ENCODE assay signal across 8 mouse cellular contexts in genomic region chr14:56667969-56668802, GRCm38 (mm10). TPM values are rescaled to one million over a fixed set of nuclear protein-coding genes. Genes with fewer than 3 reads are reported as not detected.
DNase-seq lines count a peak whose midpoint lies in the region; ATAC-seq and TF ChIP-seq lines count a peak whose summit lies in the region.

TSS of gene Mphosph8 (plus strand) at chr14:56668248.

- WGBS in heart, embryonic 12.5 days = under 1% methylated on average over 70 of the region's 70 CpGs
- under 1% methylated on average over 70 of the region's 70 CpGs for WGBS in kidney, postnatal 0 days
- WGBS in liver, embryonic 11.5 days = under 1% methylated on average over 70 of the region's 70 CpGs
- under 1% methylated on average over 70 of the region's 70 CpGs for WGBS in stomach, embryonic 14.5 days

- peak within 1 kb of the TSS; percentile 96 for H3K4me3 ChIP-seq in heart, embryonic 12.5 days
- H3K4me3 ChIP-seq in kidney, postnatal 0 days (replicated peaks; ENCODE audit: low read depth, low read length) = peak within 1 kb of the TSS; percentile 90
- H3K4me3 ChIP-seq in liver, embryonic 11.5 days (ENCODE audit: low read depth, low read length) = peak within 1 kb of the TSS; percentile 94
- H3K4me3 ChIP-seq in stomach, embryonic 14.5 days (ENCODE audit: low read depth, low read length) = peak within 1 kb of the TSS; percentile 68

- ATAC-seq in erythroid progenitor cell, adult 5-6 weeks (replicated peaks; ENCODE audit: low FRiP score, poor library complexity, severe bottlenecking) = peak; percentile 99
- peak; percentile 100 for ATAC-seq in heart, embryonic 12.5 days (ENCODE audit: insufficient number of reproducible peaks, low FRiP score)
- ATAC-seq in kidney, postnatal 0 days (replicated peaks; ENCODE audit: low FRiP score, low read depth) = peak; percentile 100
- ATAC-seq in liver, embryonic 11.5 days (replicated peaks; ENCODE audit: low FRiP score) = peak; percentile 99
- peak; percentile 100 for ATAC-seq in stomach, embryonic 14.5 days (ENCODE audit: insufficient number of reproducible peaks, insufficient read depth, low FRiP score, low read depth)

- no peaks in the 10 kb centered on the region for H3K27me3 ChIP-seq in heart, embryonic 12.5 days (replicated peaks)
- no peaks in the 10 kb centered on the region for H3K27me3 ChIP-seq in kidney, postnatal 0 days (ENCODE audit: insufficient read depth, low read length)
- H3K27me3 ChIP-seq in liver, embryonic 11.5 days (replicated peaks; ENCODE audit: control insufficient read depth, insufficient read depth, low read length) = no peaks in the 10 kb centered on the region
- no peaks in the 10 kb centered on the region for H3K27me3 ChIP-seq in stomach, embryonic 14.5 days (ENCODE audit: control insufficient read depth, insufficient read depth, low read length)

- H3K36me3 ChIP-seq in heart, embryonic 12.5 days = peaks cover 10% of the 10 kb centered on the region
- peaks cover 9% of the 10 kb centered on the region for H3K36me3 ChIP-seq in kidney, postnatal 0 days (ENCODE audit: insufficient read depth, low read length)
- H3K36me3 ChIP-seq in liver, embryonic 11.5 days (ENCODE audit: control insufficient read depth, insufficient read depth, low read length) = 0 out of 2 replicates have a peak, but pooled peaks cover 5% of the 10 kb centered on the region
- peaks cover 10% of the 10 kb centered on the region for H3K36me3 ChIP-seq in stomach, embryonic 14.5 days (ENCODE audit: control insufficient read depth, insufficient read depth, low read length)

- no peaks in the 10 kb centered on the region for H3K9me3 ChIP-seq in heart, embryonic 12.5 days (replicated peaks)
- H3K9me3 ChIP-seq in kidney, postnatal 0 days (replicated peaks; ENCODE audit: low read length) = no peaks in the 10 kb centered on the region
- H3K9me3 ChIP-seq in liver, embryonic 11.5 days (ENCODE audit: control insufficient read depth, low read length) = no peaks in the 10 kb centered on the region
- H3K9me3 ChIP-seq in stomach, embryonic 14.5 days (ENCODE audit: control insufficient read depth, low read depth, low read length) = no peaks in the 10 kb centered on the region

- H3K9ac ChIP-seq in heart, embryonic 12.5 days = peak within 1 kb of the TSS; percentile 89
- peak within 1 kb of the TSS; percentile 80 for H3K9ac ChIP-seq in kidney, postnatal 0 days (ENCODE audit: low read depth, low read length)
- H3K9ac ChIP-seq in liver, embryonic 11.5 days (ENCODE audit: low read depth, low read length) = peak within 1 kb of the TSS; percentile 93
- H3K9ac ChIP-seq in stomach, embryonic 14.5 days (replicated peaks; ENCODE audit: low read depth, low read length) = peak within 1 kb of the TSS; percentile 66

- peaks cover 22% of the 10 kb centered on the region for H3K4me1 ChIP-seq in heart, embryonic 12.5 days (replicated peaks)
- peaks cover 14% of the 10 kb centered on the region for H3K4me1 ChIP-seq in kidney, postnatal 0 days (replicated peaks; ENCODE audit: insufficient read depth, low read length)
- H3K4me1 ChIP-seq in liver, embryonic 11.5 days (replicated peaks; ENCODE audit: control insufficient read depth, insufficient read depth, low read length) = peaks cover 9% of the 10 kb centered on the region
- peaks cover 8% of the 10 kb centered on the region; the same call in 1 of the 2 replicates for H3K4me1 ChIP-seq in stomach, embryonic 14.5 days (ENCODE audit: control insufficient read depth, insufficient read depth, low read length)

- no peak for TF ChIP-seq CTCF in kidney, postnatal 0 days (IDR thresholded peaks at IDR 0.05; ENCODE audit: low read depth)

- H3K4me2 ChIP-seq in heart, embryonic 12.5 days = peak within 1 kb of the TSS; percentile 94
- peak within 1 kb of the TSS; percentile 82 for H3K4me2 ChIP-seq in kidney, postnatal 0 days (ENCODE audit: low read length)
- H3K4me2 ChIP-seq in liver, embryonic 11.5 days = peak within 1 kb of the TSS; percentile 93
- peak within 1 kb of the TSS; percentile 55 for H3K4me2 ChIP-seq in stomach, embryonic 14.5 days (replicated peaks; ENCODE audit: low read depth, low read length)

- H3K27ac ChIP-seq in heart, embryonic 12.5 days (ENCODE audit: poor library complexity, severe bottlenecking) = peak within 1 kb of the TSS; percentile 96
- H3K27ac ChIP-seq in kidney, postnatal 0 days = peak within 1 kb of the TSS; percentile 96
- H3K27ac ChIP-seq in liver, embryonic 11.5 days (ENCODE audit: low read depth, low read length) = peak within 1 kb of the TSS; percentile 66
- peak within 1 kb of the TSS; percentile 88 for H3K27ac ChIP-seq in stomach, embryonic 14.5 days (ENCODE audit: low read length)

- DNase-seq in CD4-positive helper T cell, adult 2 months (ENCODE audit: low read depth, low spot score) = peak; percentile 99
- peak; percentile 98 for DNase-seq in brain, embryonic 18.5 days (ENCODE audit: low read depth, low spot score)
- DNase-seq in kidney, postnatal 0 days (ENCODE audit: low spot score) = peak; percentile 99
- peak; percentile 98 for DNase-seq in liver, embryonic 11.5 days (ENCODE audit: low spot score)
- DNase-seq in naive thymus-derived CD4-positive, alpha-beta T cell, adult 2 months (ENCODE audit: low read depth) = peak; percentile 98

RNA-seq across cellular contexts. Expression of gene Mphosph8, which starts in this region (rescaled TPM):
- 10.5 and 38.6 TPM in 2 replicates for total RNA-seq in erythroid progenitor cell, adult 5-6 weeks (2015; ENCODE audit: low replicate concordance)
- total RNA-seq in erythroid progenitor cell, adult 5-6 weeks (2017; ENCODE audit: low replicate concordance) = 11.3 and 36.1 TPM in 2 replicates
- polyA plus RNA-seq in heart, embryonic 12.5 days (2016; fragmentation: Nextera tagmentation; extraction: Ambion mirVana) = 27.5 and 29.5 TPM in 2 replicates
- 28.8 and 32.0 TPM in 2 replicates for polyA plus RNA-seq in kidney, postnatal 0 days (2015; fragmentation: Nextera tagmentation; extraction: Ambion mirVana)
- polyA plus RNA-seq in liver, embryonic 11.5 days (2014; fragmentation: Nextera tagmentation; extraction: Ambion mirVana) = 23.8 and 30.9 TPM in 2 replicates
- polyA plus RNA-seq in stomach, embryonic 14.5 days (2014; fragmentation: Nextera tagmentation; extraction: Ambion mirVana) = 30.0 and 35.9 TPM in 2 replicates

Comparison
In these comparisons a context has a peak if more than half of its experiments do, and no peak if none do; other contexts are left out.
1. Peak in every context shown above with its lines: DNase-seq, ATAC-seq, H3K4me3 ChIP-seq and H3K27ac ChIP-seq.